Mouse (Mus musculus) hindbrain, embryonic 14.5 days (tissue): Measurements from ENCODE around the gene Nfib. TPM values are rescaled to one million over a fixed set of nuclear protein-coding genes. Genes with fewer than 3 reads are reported as not detected.

Source experiments
- ATAC-seq: fragments of 200-750 bp; cut with Nextera tagmentation; 2 replicates; pipeline ENCODE4 v1.8.0; 2017; ENCODE audit warnings: moderate number of reproducible peaks, mild to moderate bottlenecking, moderate TSS enrichment, moderate library complexity; ENCODE audit not compliant: low FRiP score
- DNase-seq: peaks from one replicate; pipeline ENCODE4 v3.0.0-alpha.2; 2015; ENCODE audit warnings: low spot score
- H3K27ac ChIP-seq: fragments of 300-500 bp; sonication (generic); 2 replicates; pipeline ENCODE4 v1.5.1; 2014; ENCODE audit warnings: mild to moderate bottlenecking, moderate library complexity
- H3K27me3 ChIP-seq: fragments of 300-500 bp; sonication (generic); 2 replicates; pipeline ENCODE4 v1.6.1; 2014; ENCODE audit warnings: mild to moderate bottlenecking, low read length, mixed read lengths; ENCODE audit not compliant: control insufficient read depth, insufficient read depth
- H3K36me3 ChIP-seq: fragments of 300-500 bp; sonication (generic); replicated peaks from 2 replicates; pipeline ENCODE4 v1.6.1; 2014; ENCODE audit not compliant: control insufficient read depth, insufficient read depth
- H3K4me1 ChIP-seq: fragments of 300-500 bp; sonication (generic); replicated peaks from 2 replicates; pipeline ENCODE4 v1.6.1; 2014; ENCODE audit warnings: antibody characterized with exemption, low read length, mixed read lengths; ENCODE audit not compliant: control insufficient read depth, insufficient read depth
- H3K4me2 ChIP-seq: fragments of 300-500 bp; sonication (generic); replicated peaks from 2 replicates; pipeline ENCODE4 v1.6.1; 2014; ENCODE audit warnings: mild to moderate bottlenecking, moderate library complexity
- H3K4me3 ChIP-seq: fragments of 300-500 bp; sonication (generic); replicated peaks from 2 replicates; pipeline ENCODE4 v1.5.1; 2014; ENCODE audit warnings: mild to moderate bottlenecking, low read length
- H3K9ac ChIP-seq: fragments of 300-500 bp; sonication (generic); 2 replicates; pipeline ENCODE4 v1.6.1; 2014
- H3K9me3 ChIP-seq: fragments of 300-500 bp; sonication (generic); 2 replicates; pipeline ENCODE4 v1.6.1; 2016; ENCODE audit warnings: low read length; ENCODE audit not compliant: control insufficient read depth
- WGBS: fragments of 180-500 bp; shearing (Covaris S2); extraction: QIAGEN DNeasy Blood & Tissue Kit; methylation state at CpG from one replicate; pipeline ENCODE4 v1.1.7; 2014; 5-methylcytosine and 5-hydroxymethylcytosine counted together
- polyA plus RNA-seq: library from polyadenylated mRNA; unstranded; fragments of >200 nt; fragmentation: Nextera tagmentation; extraction: Ambion mirVana; gene quantifications from 2 replicates; pipeline ENCODE4 v1.2.1, GENCODE M21; 2014

The Nfib gene
- polyA plus RNA-seq, 1 experiment from 2014 or later, result 90.8 TPM

DNA sequence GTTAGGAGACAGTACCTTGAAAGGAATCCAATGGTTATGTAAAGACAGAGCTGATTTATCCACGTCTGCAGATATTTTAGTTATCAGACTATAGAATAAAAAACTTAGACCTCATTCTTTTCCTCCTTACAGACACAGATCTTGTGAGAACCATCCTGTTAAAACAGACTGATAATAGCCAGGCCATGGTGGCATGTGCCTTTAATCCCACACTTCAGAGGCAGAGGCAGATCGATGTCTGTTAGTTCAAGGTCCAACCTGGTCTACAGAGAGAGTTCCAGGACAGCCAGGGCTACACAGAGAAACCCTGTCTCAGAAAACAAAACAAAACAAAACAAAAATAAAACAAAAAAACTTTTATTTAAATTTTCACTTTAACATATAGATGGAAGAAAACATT is 264.9 kb downstream of the Nfib start:
- Histone ChIP-seq H3K9ac (no peak overlapping the region), H3K36me3 (no peaks in the 10 kb centered on the region), H3K4me3 (no peak overlapping the region), H3K9me3 (no peaks in the 10 kb centered on the region), H3K4me1 (peaks cover 14% of the 10 kb centered on the region), H3K27me3 (no peaks in the 10 kb centered on the region), H3K4me2 (no peak overlapping the region), H3K27ac (no peak overlapping the region)
- 86% methylated on average over 2 of the region's 2 CpGs for WGBS
- no peak for DNase-seq
- ATAC-seq, result no peak

DNA sequence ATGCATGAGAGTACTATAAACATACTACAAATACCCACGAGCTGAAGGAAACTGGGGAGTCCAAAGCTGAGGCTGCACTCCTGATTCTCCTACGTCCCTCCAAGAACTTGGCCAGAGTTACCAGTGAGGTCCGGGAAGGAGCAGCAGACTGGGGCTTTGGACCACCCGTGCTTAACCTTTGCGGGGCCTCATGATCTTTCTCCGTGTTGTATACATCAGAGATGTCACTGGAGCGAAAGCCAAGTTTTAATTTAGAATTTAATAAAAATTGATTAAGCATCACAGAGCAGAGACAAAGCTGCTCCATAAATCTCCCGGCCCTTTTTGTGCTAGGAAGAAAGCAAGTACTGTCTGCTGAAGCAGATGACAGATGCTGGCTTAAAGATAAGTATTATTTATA is 265.7 kb downstream of the Nfib start:
- ATAC-seq (no peak), DNase-seq (no peak)
- WGBS, result 51% methylated on average over 8 of the region's 8 CpGs
- Histone ChIP-seq H3K9me3 (no peaks in the 10 kb centered on the region), H3K9ac (no peak overlapping the region), H3K4me1 (peaks cover 14% of the 10 kb centered on the region), H3K4me2 (no peak overlapping the region), H3K27me3 (no peaks in the 10 kb centered on the region), H3K27ac (peak overlapping the region; percentile 41; the same call in 1 of the 2 replicates), H3K4me3 (no peak overlapping the region), H3K36me3 (no peaks in the 10 kb centered on the region)

DNA sequence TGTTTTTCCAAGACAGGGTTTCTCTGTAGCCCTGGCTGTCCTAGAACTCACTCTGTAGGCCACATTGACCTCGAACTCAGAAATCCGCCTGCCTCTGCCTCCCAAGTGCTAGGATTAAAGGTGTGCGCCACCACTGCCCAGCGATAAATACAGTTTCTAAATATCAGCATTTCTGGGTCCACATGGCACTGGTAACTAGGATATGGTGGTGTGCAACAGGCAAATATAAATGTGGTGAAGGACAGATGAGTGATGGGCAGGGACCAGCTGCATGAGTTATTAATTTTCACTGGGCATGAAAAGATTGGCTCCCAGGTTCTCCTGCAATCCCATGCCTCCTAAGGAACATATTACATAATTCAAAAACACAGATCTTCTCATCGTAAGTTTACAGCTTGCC is 266.9 kb downstream of the Nfib start:
- Histone ChIP-seq H3K27ac (no peak overlapping the region), H3K36me3 (no peaks in the 10 kb centered on the region), H3K9me3 (no peaks in the 10 kb centered on the region), H3K4me1 (peaks cover 18% of the 10 kb centered on the region), H3K9ac (no peak overlapping the region), H3K4me3 (no peak overlapping the region), H3K4me2 (no peak overlapping the region), H3K27me3 (no peaks in the 10 kb centered on the region)
- ATAC-seq (no peak), DNase-seq (no peak)
- 95% methylated on average over 5 of the region's 5 CpGs for WGBS

DNA sequence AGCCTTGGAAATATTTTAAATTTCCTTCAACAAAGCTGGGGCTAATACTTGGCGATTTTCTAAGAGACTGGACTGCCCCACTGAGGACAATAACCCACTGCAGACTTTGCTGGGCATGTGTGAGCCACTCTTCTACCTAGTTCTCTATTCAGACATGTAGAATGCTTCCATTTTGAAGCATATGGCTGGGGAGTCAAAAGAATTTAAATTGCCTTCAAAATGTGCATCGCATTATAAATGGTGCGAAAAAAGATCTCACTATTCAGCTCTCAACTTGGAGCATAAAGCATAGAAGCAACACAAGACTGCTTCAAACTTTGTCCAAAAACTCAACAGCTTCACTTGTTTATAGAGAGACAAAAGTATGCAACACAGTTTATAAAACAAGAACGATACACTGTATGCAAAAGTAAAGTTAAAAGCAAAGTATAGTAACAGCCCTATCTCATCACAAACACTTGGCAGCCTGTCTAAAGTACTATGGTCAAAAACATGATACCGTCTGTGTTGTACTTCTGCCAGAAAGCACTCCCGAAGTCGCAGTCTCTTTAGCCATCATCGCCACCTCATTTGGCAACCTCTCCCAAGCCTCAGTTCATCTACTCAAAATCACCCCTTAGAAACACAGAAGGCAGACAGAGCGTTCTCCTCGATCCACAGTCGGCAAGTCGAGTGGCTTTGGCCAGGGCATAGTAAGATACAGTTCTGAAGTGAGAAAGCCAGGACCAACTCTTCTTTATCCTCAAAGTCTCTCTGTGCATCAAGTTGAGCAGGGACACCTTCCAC is 267.8 kb downstream of the Nfib start:
- H3K27me3 ChIP-seq, result no peaks in the 10 kb centered on the region
- no peaks in the 10 kb centered on the region for H3K9me3 ChIP-seq
- H3K27ac ChIP-seq, result no peak overlapping the region
- DNase-seq (no peak), ATAC-seq (no peak)
- H3K4me3 ChIP-seq, result no peak overlapping the region
- no peak overlapping the region for H3K9ac ChIP-seq
- 64% methylated on average over 12 of the region's 12 CpGs for WGBS
- H3K36me3 ChIP-seq, result no peaks in the 10 kb centered on the region
- H3K4me1 ChIP-seq, result peaks cover 18% of the 10 kb centered on the region
- no peak overlapping the region for H3K4me2 ChIP-seq

DNA sequence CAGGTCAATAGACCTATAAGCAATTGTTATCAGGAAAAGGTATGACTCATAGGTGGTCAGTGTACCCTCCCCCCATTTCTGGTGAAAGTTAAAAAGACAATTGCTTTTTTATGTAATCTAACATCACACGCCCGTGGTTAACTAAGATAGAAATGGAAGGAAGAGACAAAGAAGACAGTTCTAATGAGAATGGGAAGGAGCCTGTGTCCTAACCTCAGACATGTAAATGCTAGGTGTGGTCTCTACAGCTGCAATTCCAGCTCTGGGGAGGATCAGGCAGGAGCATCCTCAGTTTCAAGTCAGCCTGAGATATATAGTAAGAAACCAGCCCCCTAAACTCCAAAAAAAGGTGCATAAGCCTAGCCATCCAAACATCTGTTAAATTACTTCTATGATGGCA is 268.9 kb downstream of the Nfib start:
- no peak overlapping the region for H3K4me3 ChIP-seq
- H3K4me1 ChIP-seq, result peaks cover 18% of the 10 kb centered on the region
- ATAC-seq (no peak), DNase-seq (no peak)
- WGBS, result 87% methylated on average over 2 of the region's 2 CpGs
- H3K4me2 ChIP-seq, result no peak overlapping the region
- no peaks in the 10 kb centered on the region for H3K27me3 ChIP-seq
- H3K27ac ChIP-seq, result no peak overlapping the region
- H3K9ac ChIP-seq, result no peak overlapping the region
- no peaks in the 10 kb centered on the region for H3K36me3 ChIP-seq
- no peaks in the 10 kb centered on the region for H3K9me3 ChIP-seq

DNA sequence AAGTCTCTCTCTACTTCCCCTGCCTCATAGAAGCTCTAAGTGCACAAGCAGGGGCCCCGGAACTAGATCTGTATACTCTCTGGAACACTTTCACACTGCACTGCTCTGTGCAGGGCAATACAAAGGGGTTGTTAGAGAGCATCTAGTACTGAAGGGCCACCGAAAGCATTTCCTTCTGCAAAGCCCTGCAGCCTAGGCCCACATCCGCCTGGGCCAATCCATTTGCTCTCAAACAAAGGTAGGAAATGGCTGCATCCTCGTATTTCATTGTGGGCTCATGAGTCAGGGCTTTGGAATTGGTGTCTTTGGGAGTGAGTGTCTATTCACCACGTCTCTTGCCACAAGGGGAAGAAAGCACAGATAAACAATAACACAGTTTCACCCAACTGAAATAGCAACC is 269.8 kb downstream of the Nfib start:
- Histone ChIP-seq H3K4me3 (no peak overlapping the region), H3K27ac (peak overlapping the region; percentile 34; the same call in 1 of the 2 replicates), H3K9me3 (no peaks in the 10 kb centered on the region), H3K4me1 (peaks cover 18% of the 10 kb centered on the region), H3K9ac (no peak overlapping the region), H3K4me2 (no peak overlapping the region), H3K36me3 (no peaks in the 10 kb centered on the region), H3K27me3 (no peaks in the 10 kb centered on the region)
- ATAC-seq, result 0 out of 2 replicates have a peak, but pooled peaks have one; percentile 15
- 42% methylated on average over 5 of the region's 5 CpGs for WGBS
- DNase-seq, result no peak

DNA sequence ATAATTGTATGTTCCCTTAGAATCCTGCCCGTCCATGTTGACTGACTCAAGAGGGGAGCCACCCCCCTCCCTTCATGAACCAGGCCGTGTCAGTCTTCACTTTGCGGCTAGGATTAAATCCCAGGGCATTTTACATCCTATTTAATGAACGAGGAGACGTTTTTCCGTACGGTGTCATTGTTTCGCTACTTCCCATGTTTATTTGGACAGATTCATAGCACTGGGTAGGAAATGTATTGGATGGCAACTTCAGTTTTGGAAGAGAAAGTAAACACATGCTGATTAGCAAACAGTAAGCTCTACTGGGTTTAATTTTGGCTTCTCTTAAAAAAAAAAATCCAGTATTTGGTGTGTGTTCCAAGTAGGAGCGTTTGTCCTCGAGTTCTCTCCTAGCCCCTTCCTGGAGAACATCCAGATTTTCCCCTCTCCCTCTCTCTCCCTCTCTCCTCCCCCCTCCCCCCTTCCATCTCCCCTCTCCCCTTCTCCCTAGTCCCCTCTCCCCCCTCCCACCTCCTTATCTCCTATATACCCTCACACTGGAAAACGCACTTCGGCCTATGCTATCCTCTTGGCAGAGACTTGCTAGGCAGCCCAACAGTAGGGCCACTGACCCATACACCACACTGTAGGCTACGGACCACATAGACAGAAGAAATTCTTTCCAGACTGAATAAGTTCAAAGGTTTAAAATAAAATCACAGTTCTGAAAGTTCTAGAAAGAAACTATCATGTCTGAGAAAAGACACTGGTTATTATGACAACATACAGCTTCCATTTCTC is 271.4 kb downstream of the Nfib start:
- Histone ChIP-seq H3K9ac (no peak overlapping the region), H3K4me3 (no peak overlapping the region), H3K4me2 (no peak overlapping the region), H3K36me3 (no peaks in the 10 kb centered on the region), H3K9me3 (no peaks in the 10 kb centered on the region), H3K4me1 (peaks cover 14% of the 10 kb centered on the region; the same call in 1 of the 2 replicates), H3K27ac (no peak overlapping the region), H3K27me3 (no peaks in the 10 kb centered on the region)
- WGBS, result 68% methylated on average over 13 of the region's 13 CpGs
- no peak for DNase-seq
- no peak for ATAC-seq

DNA sequence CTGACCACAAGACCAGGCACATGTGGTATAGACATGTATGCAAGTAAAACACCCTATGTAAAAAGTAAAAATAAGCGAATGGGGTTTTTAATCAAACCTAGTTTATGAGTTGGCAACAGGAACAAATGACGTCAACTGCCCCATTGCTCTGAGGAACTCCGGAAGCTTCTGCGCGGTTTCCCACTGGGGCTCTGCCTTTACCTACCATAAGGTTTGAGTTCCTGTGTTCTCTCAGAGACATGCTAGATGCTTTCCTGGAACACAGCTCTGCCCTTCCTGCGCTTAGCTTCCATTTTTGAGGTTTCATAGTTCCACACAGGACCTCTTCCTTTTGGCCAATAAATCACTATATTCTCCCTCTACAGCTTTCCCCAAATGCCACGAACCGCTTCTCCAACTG is 273.7 kb downstream of the Nfib start:
- Histone ChIP-seq H3K4me3 (no peak overlapping the region), H3K4me1 (peaks cover 7% of the 10 kb centered on the region; the same call in 1 of the 2 replicates), H3K9me3 (no peaks in the 10 kb centered on the region), H3K9ac (no peak overlapping the region), H3K36me3 (no peaks in the 10 kb centered on the region), H3K4me2 (no peak overlapping the region), H3K27me3 (no peaks in the 10 kb centered on the region), H3K27ac (no peak overlapping the region)
- ATAC-seq (no peak), DNase-seq (no peak)
- WGBS, result 90% methylated on average over 8 of the region's 8 CpGs

DNA sequence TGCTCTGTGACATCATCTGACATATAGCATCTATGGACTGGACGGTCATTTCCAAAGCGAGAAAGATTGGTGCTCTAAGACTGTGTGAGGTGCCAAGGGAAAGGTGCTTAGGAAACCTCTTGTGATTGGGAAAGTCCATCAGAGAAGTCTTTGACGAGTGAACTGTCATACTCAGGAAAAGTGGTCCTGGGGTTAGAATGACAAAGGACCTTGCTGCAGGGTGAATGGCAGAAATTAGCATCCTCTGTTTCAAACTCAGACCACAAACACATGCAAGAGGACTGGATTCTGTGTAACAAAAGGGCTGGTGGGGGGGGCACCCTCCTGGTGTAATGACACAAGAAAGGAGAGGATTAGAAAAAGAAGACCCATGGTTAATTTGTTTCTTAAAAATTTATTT is 274.7 kb downstream of the Nfib start:
- DNase-seq, result no peak
- no peak overlapping the region for H3K27ac ChIP-seq
- no peak for ATAC-seq

More for the DNA sequence above, 274.7 kb downstream of the Nfib start:
- Histone ChIP-seq H3K4me3 (no peak overlapping the region), H3K9me3 (no peaks in the 10 kb centered on the region), H3K4me1 (0 out of 2 replicates have a peak, but pooled peaks cover 3% of the 10 kb centered on the region), H3K36me3 (no peaks in the 10 kb centered on the region), H3K9ac (no peak overlapping the region), H3K27me3 (no peaks in the 10 kb centered on the region), H3K4me2 (no peak overlapping the region)
- 40% methylated on average over 3 of the region's 3 CpGs for WGBS
